Mouse (Mus musculus): ENCODE measurements around the gene Zc2hc1c.

GRCm38 (mm10) chr12:85263190-85263589 lies 25.2 kb upstream of the Zc2hc1c start:
- TF ChIP-seq CTCF (IDR thresholded peaks at IDR 0.05; ENCODE audit: low read depth): no peak
- no peak for TF ChIP-seq EP300 (IDR thresholded peaks at IDR 0.05; ENCODE audit: low read depth)
